Mouse (Mus musculus) myocyte (in vitro differentiated cells): ENCODE measurements around the gene Capn5. TPM values are rescaled to one million over a fixed set of nuclear protein-coding genes. Genes with fewer than 3 reads are reported as not detected.

Source experiments
- H3K27me3 ChIP-seq: one replicate; pipeline ENCODE4 v1.6.1; 2011; ENCODE audit not compliant: control insufficient read depth, insufficient read depth, insufficient read length
- H3K36me3 ChIP-seq: one replicate; pipeline ENCODE4 v1.6.1; 2011; ENCODE audit not compliant: control insufficient read depth, insufficient read depth
- H3K4me2 ChIP-seq: one replicate; pipeline ENCODE4 v1.6.1; 2011; ENCODE audit warnings: low read depth, control low read depth
- H3K4me3 ChIP-seq: one replicate; pipeline ENCODE4 v1.5.1; 2011; ENCODE audit warnings: mild to moderate bottlenecking, control low read depth, moderate library complexity
- H3K79me2 ChIP-seq: one replicate; pipeline ENCODE4 v1.6.1; 2011; ENCODE audit not compliant: control insufficient read depth, insufficient read depth
- H3ac ChIP-seq: one replicate; pipeline ENCODE4 v1.6.1; 2011; ENCODE audit not compliant: control insufficient read depth, insufficient read length
- CEBPB ChIP-seq: IDR thresholded peaks from 2 replicates; pipeline ENCODE4 v1.6.1; 2011; ENCODE audit warnings: mild to moderate bottlenecking, moderate library complexity; ENCODE audit not compliant: poor library complexity, insufficient read depth, severe bottlenecking
- E2F4 ChIP-seq: IDR thresholded peaks from one replicate; pipeline ENCODE4 v1.6.1; 2011; ENCODE audit warnings: mild to moderate bottlenecking, control low read depth, moderate library complexity; ENCODE audit not compliant: insufficient read depth
- MYOD1 ChIP-seq, 3 experiments: IDR thresholded peaks; one replicate each; pipeline ENCODE4 v1.6.1; 2011; ENCODE audit warnings: control low read depth in 2 of 3, low read depth in 2 of 3, mild to moderate bottlenecking in 2 of 3, moderate library complexity in 1 of 3; ENCODE audit not compliant: insufficient read length in 2 of 3, control insufficient read depth in 1 of 3
- MYOG ChIP-seq, 3 experiments: IDR thresholded peaks; one replicate each; pipeline ENCODE4 v1.6.1; 2011; ENCODE audit warnings: control low read depth in 2 of 3, low read depth in 2 of 3, mild to moderate bottlenecking in 2 of 3; ENCODE audit not compliant: insufficient read length in 2 of 3, control insufficient read depth in 1 of 3, insufficient read depth in 1 of 3
- POLR2A ChIP-seq: IDR thresholded peaks from one replicate; pipeline ENCODE4 v1.6.1; 2011; ENCODE audit warnings: low read depth, mild to moderate bottlenecking, control low read depth, moderate library complexity; ENCODE audit not compliant: insufficient read length
- REST ChIP-seq: IDR thresholded peaks from one replicate; pipeline ENCODE4 v1.6.1; 2011; ENCODE audit warnings: mild to moderate bottlenecking, control low read depth, moderate library complexity; ENCODE audit not compliant: insufficient read depth, insufficient read length
- SRF ChIP-seq: IDR thresholded peaks from one replicate; pipeline ENCODE4 v1.6.1; 2011; ENCODE audit warnings: low read depth; ENCODE audit not compliant: control insufficient read depth, insufficient read length
- TCF3 ChIP-seq: IDR thresholded peaks from one replicate; pipeline ENCODE4 v1.6.1; 2011; ENCODE audit warnings: low read depth, control low read depth; ENCODE audit not compliant: insufficient read length
- USF1 ChIP-seq: IDR thresholded peaks from one replicate; pipeline ENCODE4 v1.6.1; 2011; ENCODE audit warnings: low read depth, mild to moderate bottlenecking, control low read depth, moderate library complexity
- polyA plus RNA-seq: library from polyadenylated mRNA; unstranded; fragments of >200 nt; fragmentation: generic; extraction: Trizol; gene quantifications from one replicate; pipeline ENCODE4 v1.2.1, GENCODE M21; 2012; ENCODE audit warnings: missing spikeins

Capn5 gene
- polyA plus RNA-seq, 1 experiment: 6.2 TPM

DNA sequence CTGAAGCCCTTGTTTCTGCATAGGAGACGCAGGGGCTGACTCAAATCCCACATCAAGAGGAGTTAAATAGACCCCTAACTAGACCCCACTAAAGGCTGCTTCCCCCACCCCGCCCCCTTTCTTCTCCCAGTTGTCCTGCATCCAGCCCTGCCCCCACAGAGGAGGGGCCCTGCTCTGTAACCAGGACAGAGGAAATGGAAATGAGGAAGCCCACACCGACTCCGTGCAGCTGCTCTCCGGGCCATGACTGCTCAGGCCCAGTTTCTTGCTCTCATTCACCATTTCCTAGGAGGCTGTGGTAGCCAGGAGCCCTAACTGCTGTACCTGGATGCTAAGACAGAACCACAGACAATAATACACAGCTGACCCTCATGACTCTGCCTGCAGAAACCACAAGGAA, 95.7 kb downstream of the Capn5 start:
- H3K4me2 ChIP-seq: no peak overlapping the region
- no peak for TF ChIP-seq CEBPB
- no peak for TF ChIP-seq SRF
- TF ChIP-seq TCF3: no peak
- peaks cover 55% of the 10 kb centered on the region for H3K27me3 ChIP-seq
- no peak overlapping the region for H3K4me3 ChIP-seq
- no peaks in the 10 kb centered on the region for H3K79me2 ChIP-seq
- no peaks in the 10 kb centered on the region for H3K36me3 ChIP-seq
- H3ac ChIP-seq: no peak overlapping the region

DNA sequence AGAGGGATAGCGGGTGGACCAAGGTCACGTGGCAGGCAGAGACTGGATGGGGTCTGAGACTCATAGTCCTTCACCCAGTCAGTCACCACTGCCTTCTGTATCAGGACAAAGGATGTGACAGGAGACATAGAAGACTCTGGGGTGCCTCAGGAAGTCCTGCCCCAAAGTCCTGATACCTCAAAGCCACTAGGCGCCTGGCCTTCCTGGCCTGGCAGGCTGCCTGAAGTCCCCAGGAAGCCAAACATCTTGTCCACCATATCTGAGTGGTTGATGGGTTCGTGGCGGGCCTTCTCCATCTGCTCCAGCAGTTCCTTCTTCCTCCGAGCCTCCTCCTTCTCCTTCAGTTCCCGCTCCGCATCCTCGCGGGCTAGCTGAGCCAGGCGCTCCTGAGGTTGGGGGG, 100.6 kb downstream of the Capn5 start:
- H3K27me3 ChIP-seq: peaks cover 40% of the 10 kb centered on the region

GRCm38 (mm10) chr7:98071620-98072019, 106.5 kb downstream of the Capn5 start:
- H3ac ChIP-seq: no peak overlapping the region
- H3K36me3 ChIP-seq: no peaks in the 10 kb centered on the region
- H3K79me2 ChIP-seq: no peaks in the 10 kb centered on the region
- no peak overlapping the region for H3K4me3 ChIP-seq
- H3K4me2 ChIP-seq: no peak overlapping the region
- H3K27me3 ChIP-seq: peaks cover 30% of the 10 kb centered on the region
- TF ChIP-seq TCF3: no peak
- no peak for TF ChIP-seq POLR2A

More for the DNA sequence above, 100.6 kb downstream of the Capn5 start:
- Histone ChIP-seq H3ac (no peak overlapping the region), H3K79me2 (no peaks in the 10 kb centered on the region), H3K4me2 (no peak overlapping the region), H3K4me3 (no peak overlapping the region), H3K36me3 (no peaks in the 10 kb centered on the region)
- TF ChIP-seq MYOG (IDR thresholded peaks at IDR 0.05; ENCODE audit: control insufficient read depth in 1 of 3, insufficient read depth in 1 of 3, insufficient read length in 2 of 3, low read depth in 2 of 3) (no peak), MYOD1 (IDR thresholded peaks at IDR 0.05; ENCODE audit: control insufficient read depth in 1 of 3, insufficient read length in 2 of 3, low read depth in 2 of 3) (no peak), SRF (no peak), CEBPB (no peak), REST (no peak), E2F4 (no peak), POLR2A (no peak), TCF3 (no peak), USF1 (no peak)

Other genes with a start within 250 kb of the Capn5 start
- gene Myo7a, start 58.8 kb downstream of the Capn5 start, polyA plus RNA-seq: 0.29 TPM
- gene Omp, start 32.8 kb downstream of the Capn5 start, polyA plus RNA-seq: 0.35 TPM
- gene B3gnt6, start 21.2 kb upstream of the Capn5 start, polyA plus RNA-seq: 0.04 TPM
- 9.1 TPM for gene Acer3, start 142.9 kb upstream of the Capn5 start, polyA plus RNA-seq
- 8.4 TPM for gene Tsku, start 183.1 kb upstream of the Capn5 start, polyA plus RNA-seq